9 mouse cellular contexts compared by ENCODE assay signal in the genomic region with DNA sequence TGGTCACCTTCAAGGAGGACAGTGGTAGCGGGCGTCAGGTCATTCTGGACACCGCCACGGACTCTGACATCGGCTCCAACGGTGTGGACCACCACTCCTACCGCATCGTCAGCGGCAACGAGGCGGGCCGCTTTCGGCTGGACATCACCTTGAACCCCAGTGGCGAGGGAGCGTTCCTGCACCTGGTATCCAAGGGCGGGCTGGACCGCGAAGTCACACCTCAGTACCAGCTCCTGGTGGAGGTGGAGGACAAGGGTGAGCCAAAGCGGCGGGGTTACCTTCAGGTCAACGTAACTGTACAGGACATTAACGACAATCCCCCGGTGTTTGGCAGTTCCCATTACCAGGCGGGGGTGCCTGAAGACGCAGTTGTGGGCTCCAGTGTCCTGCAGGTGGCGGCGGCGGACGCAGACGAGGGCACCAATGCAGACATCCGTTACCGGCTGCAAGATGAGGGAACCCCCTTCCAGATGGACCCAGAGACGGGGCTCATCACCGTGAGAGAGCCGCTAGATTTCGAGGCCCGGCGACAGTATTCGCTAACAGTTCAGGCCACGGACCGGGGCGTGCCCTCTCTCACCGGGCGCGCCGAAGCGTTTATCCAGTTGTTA. TPM values are rescaled to one million over a fixed set of nuclear protein-coding genes. Genes with fewer than 3 reads are reported as not detected.
DNase-seq lines count a peak whose midpoint lies in the region; ATAC-seq and TF ChIP-seq lines count a peak whose summit lies in the region.
"Had no signal": no experiment of that assay in that cellular context is flagged by ENCODE, and none has a peak within 500 bp of the region (broad histone marks: within the 10 kb centered on the region; RNA-seq: fewer than 3 reads in every experiment).

No protein-coding gene starts in this region.

- peak overlapping the region; percentile 91 for H3K4me2 ChIP-seq in intestine, embryonic 16.5 days (ENCODE audit: low read depth, low read length)
- peak overlapping the region; percentile 88 for H3K4me2 ChIP-seq in limb, embryonic 15.5 days
- peak overlapping the region; percentile 87 for H3K4me2 ChIP-seq in midbrain, embryonic 16.5 days (ENCODE audit: low read length)

- H3K4me3 ChIP-seq in layer of hippocampus, adult 2 months: peak overlapping the region; percentile 87
- H3K4me3 ChIP-seq in intestine, embryonic 16.5 days (ENCODE audit: low read length): peak overlapping the region; percentile 81
- peak overlapping the region; percentile 80 for H3K4me3 ChIP-seq in limb, embryonic 15.5 days
- peak overlapping the region; percentile 70 for H3K4me3 ChIP-seq in midbrain, embryonic 16.5 days (ENCODE audit: low read depth, low read length)

- peak overlapping the region; percentile 81 for H3K27ac ChIP-seq in layer of hippocampus, adult 2 months
- peak overlapping the region; percentile 96; the same call in 1 of the 2 replicates for H3K27ac ChIP-seq in intestine, embryonic 16.5 days (ENCODE audit: low read length)
- peak overlapping the region; percentile 97; the same call in 1 of the 2 replicates for H3K27ac ChIP-seq in limb, embryonic 15.5 days
- peak overlapping the region; percentile 86 for H3K27ac ChIP-seq in midbrain, embryonic 16.5 days (ENCODE audit: low read length)

- H3K4me1 ChIP-seq in intestine, embryonic 16.5 days (ENCODE audit: control insufficient read depth, insufficient read depth, low read length): peaks cover 21% of the 10 kb centered on the region
- H3K4me1 ChIP-seq in limb, embryonic 15.5 days: peaks cover 61% of the 10 kb centered on the region
- peaks cover 30% of the 10 kb centered on the region for H3K4me1 ChIP-seq in midbrain, embryonic 16.5 days (ENCODE audit: control insufficient read depth, insufficient read depth, low read length)

- peak; percentile 64 for TF ChIP-seq CTCF in layer of hippocampus, adult 2 months (conservative IDR thresholded peaks at IDR 0.05)

- peak overlapping the region; percentile 80 for H3K9ac ChIP-seq in intestine, embryonic 16.5 days (ENCODE audit: low read depth, low read length)
- H3K9ac ChIP-seq in limb, embryonic 15.5 days: peak overlapping the region; percentile 70
- H3K9ac ChIP-seq in midbrain, embryonic 16.5 days (ENCODE audit: low read depth, low read length): peak overlapping the region; percentile 83

- peaks cover 13% of the 10 kb centered on the region for H3K27me3 ChIP-seq in intestine, embryonic 16.5 days (replicated peaks; ENCODE audit: control insufficient read depth, insufficient read depth, low read length)
- H3K27me3 ChIP-seq in limb, embryonic 15.5 days: no peaks in the 10 kb centered on the region
- no peaks in the 10 kb centered on the region for H3K27me3 ChIP-seq in midbrain, embryonic 16.5 days (ENCODE audit: control insufficient read depth, insufficient read depth, low read depth, low read length)

- peaks cover 5% of the 10 kb centered on the region; the same call in 1 of the 2 replicates for H3K36me3 ChIP-seq in intestine, embryonic 16.5 days (ENCODE audit: control insufficient read depth, insufficient read depth, low read length)
- H3K36me3 ChIP-seq in limb, embryonic 15.5 days: peaks cover 32% of the 10 kb centered on the region
- H3K36me3 ChIP-seq in midbrain, embryonic 16.5 days (ENCODE audit: control insufficient read depth, insufficient read depth, low read length): 0 out of 2 replicates have a peak, but pooled peaks cover 5% of the 10 kb centered on the region

- under 1% methylated on average over 47 of the region's 47 CpGs for WGBS in intestine, embryonic 16.5 days
- WGBS in limb, embryonic 15.5 days: under 1% methylated on average over 47 of the region's 47 CpGs
- WGBS in midbrain, embryonic 16.5 days: under 1% methylated on average over 47 of the region's 47 CpGs

- peak in 1 of 2 experiments; percentile 57 for DNase-seq in layer of hippocampus, adult 2 months (ENCODE audit: low spot score in 2 of 2)
- DNase-seq in layer of hippocampus, adult 9-10 months (ENCODE audit: low spot score): no peak
- DNase-seq in embryo, embryonic 10 days (ENCODE audit: low spot score): peak; percentile 72
- peak; percentile 96 for DNase-seq in heart, adult 11 months
- peak; percentile 11 to 28 for DNase-seq in thymus, postnatal 10 days (ENCODE audit: low spot score in 2 of 2)

- H3K9me3 ChIP-seq in intestine, embryonic 16.5 days (ENCODE audit: control insufficient read depth, low read length): no peaks in the 10 kb centered on the region
- no peaks in the 10 kb centered on the region for H3K9me3 ChIP-seq in limb, embryonic 15.5 days
- H3K9me3 ChIP-seq in midbrain, embryonic 16.5 days (replicated peaks; ENCODE audit: control insufficient read depth, low read length, poor library complexity, severe bottlenecking): no peaks in the 10 kb centered on the region

- ATAC-seq in intestine, embryonic 16.5 days: no peak
- no peak for ATAC-seq in limb, embryonic 15.5 days (ENCODE audit: insufficient number of reproducible peaks, low FRiP score, low TSS enrichment, low read depth)
- ATAC-seq in midbrain, embryonic 16.5 days: peak; percentile 44

RNA-seq across cellular contexts. Expression of gene Fat4, which starts 0.7 kb away (rescaled TPM):
- 10 to 100 TPM; 29.4 to 34.5 TPM for total RNA-seq in layer of hippocampus, adult 2 months (2021)
- polyA plus RNA-seq in intestine, embryonic 16.5 days (2015; fragmentation: Nextera tagmentation; extraction: Ambion mirVana): 3.5 and 3.7 TPM in 2 replicates
- 9.5 and 13.3 TPM in 2 replicates for polyA plus RNA-seq in limb, embryonic 15.5 days (2015; fragmentation: Nextera tagmentation; extraction: Ambion mirVana)
- 5.9 and 6.8 TPM in 2 replicates for polyA plus RNA-seq in midbrain, embryonic 16.5 days (2015; fragmentation: Nextera tagmentation; extraction: Ambion mirVana)
- total RNA-seq: neutrophil, adult 5-6 weeks had no signal
